Mouse (Mus musculus): Measurements from ENCODE around the gene Zc3h14. TPM values are rescaled to one million over a fixed set of nuclear protein-coding genes. Genes with fewer than 3 reads are reported as not detected.

Zc3h14 gene
- polyA plus RNA-seq, 1 experiment from 2014 or later = 141 TPM

DNA sequence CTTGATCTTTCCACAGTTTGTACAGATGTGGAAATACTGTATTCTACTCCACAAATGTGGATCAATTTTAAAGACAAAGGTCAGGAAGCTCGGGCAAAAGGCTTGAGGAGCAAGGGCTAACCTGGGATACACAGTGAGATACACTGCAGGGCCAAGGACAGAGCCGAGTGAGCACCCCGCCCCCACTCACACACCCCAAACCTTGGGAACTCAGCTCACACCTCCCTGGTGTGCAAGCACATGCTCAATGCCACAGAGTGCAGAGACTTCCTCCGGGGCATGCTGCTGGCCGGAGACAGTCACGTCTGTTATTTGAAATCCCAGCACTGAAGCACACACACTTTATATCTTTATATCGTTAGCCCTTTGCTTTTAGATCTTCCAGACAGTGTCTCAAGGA lies 20.7 kb upstream of the Zc3h14 start:
- H3K4me1 ChIP-seq = no peaks in the 10 kb centered on the region
- H3K27me3 ChIP-seq (ENCODE audit: low read depth, poor library complexity, severe bottlenecking) = no peaks in the 10 kb centered on the region
- no peaks in the 10 kb centered on the region for H3K9me3 ChIP-seq (replicated peaks)
- H3K4me3 ChIP-seq = no peak overlapping the region
- H3K36me3 ChIP-seq = 0 out of 2 replicates have a peak, but pooled peaks cover 6% of the 10 kb centered on the region
- no peak overlapping the region for H3K27ac ChIP-seq
- no peak for DNase-seq (ENCODE audit: low spot score)
- 89% methylated on average over 7 of the region's 7 CpGs for WGBS

DNA sequence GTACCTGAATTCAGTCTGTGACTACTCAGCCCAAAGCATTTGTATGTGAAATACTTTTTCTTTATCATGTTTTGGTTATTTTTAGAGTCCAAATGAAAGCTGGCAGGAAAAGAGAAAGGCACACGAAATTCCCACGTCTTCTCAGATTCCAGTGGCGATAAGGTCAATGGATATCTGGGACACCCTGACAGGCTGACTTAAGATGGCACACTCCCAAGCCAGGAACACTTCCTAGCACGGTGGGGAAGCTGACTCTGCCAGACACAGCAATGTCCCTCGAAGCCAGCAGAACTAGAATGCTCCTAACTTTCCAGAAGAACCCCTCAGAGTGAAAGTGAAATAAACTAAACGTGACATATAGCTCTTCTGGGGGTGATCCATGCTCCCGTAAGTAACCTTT lies 19.6 kb upstream of the Zc3h14 start:
- WGBS = 86% methylated on average over 7 of the region's 7 CpGs
- Histone ChIP-seq H3K36me3 (0 out of 2 replicates have a peak, but pooled peaks cover 6% of the 10 kb centered on the region), H3K27me3 (ENCODE audit: low read depth, poor library complexity, severe bottlenecking) (no peaks in the 10 kb centered on the region), H3K4me3 (no peak overlapping the region), H3K27ac (no peak overlapping the region), H3K4me1 (no peaks in the 10 kb centered on the region), H3K9me3 (replicated peaks) (no peaks in the 10 kb centered on the region)
- DNase-seq (ENCODE audit: low spot score) = no peak

DNA sequence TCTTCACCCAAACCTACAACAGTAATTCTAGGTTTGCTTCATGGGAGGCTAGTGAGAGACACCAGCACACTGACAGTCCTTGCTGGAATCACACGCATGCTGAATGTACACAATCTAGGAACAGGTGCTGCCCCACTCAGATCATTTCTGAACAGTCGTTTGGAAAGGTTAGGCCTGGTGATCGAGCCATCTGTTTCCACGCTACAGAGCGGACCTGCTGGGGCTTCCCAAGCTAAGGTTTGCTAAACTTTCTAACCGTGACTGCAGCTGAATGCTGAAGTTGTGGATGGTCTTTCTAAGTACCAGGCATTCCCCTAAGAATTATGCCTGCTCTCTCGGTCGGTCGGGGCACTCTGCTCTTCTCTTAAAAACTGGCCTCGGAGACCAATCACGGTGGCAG lies 16.1 kb upstream of the Zc3h14 start:
- Histone ChIP-seq H3K36me3 (0 out of 2 replicates have a peak, but pooled peaks cover 6% of the 10 kb centered on the region), H3K9me3 (replicated peaks) (no peaks in the 10 kb centered on the region), H3K27me3 (ENCODE audit: low read depth, poor library complexity, severe bottlenecking) (no peaks in the 10 kb centered on the region), H3K4me1 (peaks cover 17% of the 10 kb centered on the region), H3K4me3 (no peak overlapping the region), H3K27ac (no peak overlapping the region)
- DNase-seq (ENCODE audit: low spot score) = no peak
- WGBS = 86% methylated on average over 11 of the region's 11 CpGs

DNA sequence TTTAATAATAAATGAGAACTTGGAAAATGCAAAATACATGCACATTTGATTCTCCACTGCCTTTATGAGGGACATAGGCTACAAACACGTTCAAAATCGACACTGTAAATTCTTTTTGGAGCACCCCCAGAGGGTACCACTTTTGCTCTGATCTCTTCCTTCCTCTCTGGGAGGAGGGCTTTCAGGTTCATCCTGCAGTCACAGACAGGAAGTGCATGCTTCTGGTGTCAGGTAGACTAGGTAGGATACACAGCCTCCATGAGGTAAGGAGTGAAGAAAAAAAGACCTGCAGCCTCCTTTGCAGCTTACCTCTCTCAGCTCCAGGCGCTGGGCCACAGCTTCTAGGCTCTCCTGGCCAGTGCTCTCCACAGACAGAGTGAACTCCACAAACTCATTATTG lies 13.6 kb upstream of the Zc3h14 start:
- Histone ChIP-seq H3K4me3 (peak overlapping the region; percentile 69), H3K36me3 (0 out of 2 replicates have a peak, but pooled peaks cover 6% of the 10 kb centered on the region), H3K27me3 (ENCODE audit: low read depth, poor library complexity, severe bottlenecking) (peaks cover 15% of the 10 kb centered on the region), H3K27ac (no peak overlapping the region), H3K9me3 (replicated peaks) (no peaks in the 10 kb centered on the region), H3K4me1 (peaks cover 26% of the 10 kb centered on the region)
- WGBS = 64% methylated on average over 3 of the region's 3 CpGs
- no peak for DNase-seq (ENCODE audit: low spot score)

DNA sequence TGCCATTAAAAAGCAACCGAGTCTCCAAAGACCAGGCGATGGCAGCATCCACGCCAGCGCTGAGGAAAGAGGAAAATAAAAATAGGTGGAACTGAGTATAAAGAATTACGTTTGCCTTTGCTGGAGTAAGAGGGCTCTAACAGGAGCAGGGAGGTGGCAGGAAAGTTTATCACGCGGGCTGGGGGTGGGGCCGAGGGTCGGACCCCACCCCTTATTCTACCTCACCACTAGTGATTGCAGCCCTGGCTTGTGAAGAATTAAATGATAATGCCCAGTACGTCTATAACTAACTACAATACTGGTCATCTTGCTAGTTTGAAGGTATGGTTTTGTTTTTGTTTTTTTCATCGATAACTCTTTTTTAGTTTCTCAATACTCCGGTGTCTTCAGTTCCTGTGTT lies 13.0 kb upstream of the Zc3h14 start:
- peak overlapping the region; percentile 81; the same call in 1 of the 2 replicates for H3K27ac ChIP-seq
- 13% methylated on average over 12 of the region's 12 CpGs for WGBS
- peak overlapping the region; percentile 69 for H3K4me3 ChIP-seq
- H3K9me3 ChIP-seq (replicated peaks) = no peaks in the 10 kb centered on the region
- H3K27me3 ChIP-seq (ENCODE audit: low read depth, poor library complexity, severe bottlenecking) = peaks cover 21% of the 10 kb centered on the region
- H3K36me3 ChIP-seq = 0 out of 2 replicates have a peak, but pooled peaks cover 5% of the 10 kb centered on the region
- DNase-seq (ENCODE audit: low spot score) = no peak
- H3K4me1 ChIP-seq = peaks cover 28% of the 10 kb centered on the region

DNA sequence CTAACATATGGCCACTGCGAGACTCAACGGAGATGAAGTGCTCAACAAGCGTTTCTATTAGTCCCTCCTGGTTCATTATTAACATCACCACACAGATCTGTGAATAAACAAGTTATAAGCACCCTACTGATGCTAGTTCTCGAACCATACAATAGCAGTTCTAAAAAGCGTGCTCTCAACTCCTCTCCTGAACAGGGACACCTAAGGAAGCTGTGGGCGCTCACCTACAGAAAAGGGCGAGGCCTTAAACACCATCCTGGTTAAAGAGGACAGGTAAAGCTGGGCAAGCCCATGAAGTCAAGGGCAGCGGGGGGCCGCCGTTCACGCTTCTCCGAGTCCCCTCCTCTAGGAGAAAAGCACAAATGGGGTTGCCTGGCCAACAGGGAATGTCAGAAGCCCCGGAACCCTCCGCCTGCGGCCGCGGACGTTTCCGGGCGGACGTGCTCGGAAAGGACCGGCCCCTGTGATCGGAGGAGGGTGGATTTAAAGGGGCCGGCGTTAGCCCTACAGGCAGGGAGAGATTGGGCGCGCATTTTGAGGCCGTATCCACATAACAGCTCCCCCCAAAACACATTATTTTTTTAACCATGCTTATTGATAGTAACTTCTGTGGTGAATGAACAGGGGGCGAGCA lies 12.4 kb upstream of the Zc3h14 start:
- Histone ChIP-seq H3K27me3 (ENCODE audit: low read depth, poor library complexity, severe bottlenecking) (peaks cover 27% of the 10 kb centered on the region), H3K9me3 (replicated peaks) (no peaks in the 10 kb centered on the region), H3K36me3 (0 out of 2 replicates have a peak, but pooled peaks cover 3% of the 10 kb centered on the region), H3K4me3 (peak overlapping the region; percentile 69), H3K27ac (peak overlapping the region; percentile 81), H3K4me1 (peaks cover 28% of the 10 kb centered on the region)
- peak; percentile 91 for DNase-seq (ENCODE audit: low spot score)
- WGBS = under 1% methylated on average over 30 of the region's 30 CpGs

DNA sequence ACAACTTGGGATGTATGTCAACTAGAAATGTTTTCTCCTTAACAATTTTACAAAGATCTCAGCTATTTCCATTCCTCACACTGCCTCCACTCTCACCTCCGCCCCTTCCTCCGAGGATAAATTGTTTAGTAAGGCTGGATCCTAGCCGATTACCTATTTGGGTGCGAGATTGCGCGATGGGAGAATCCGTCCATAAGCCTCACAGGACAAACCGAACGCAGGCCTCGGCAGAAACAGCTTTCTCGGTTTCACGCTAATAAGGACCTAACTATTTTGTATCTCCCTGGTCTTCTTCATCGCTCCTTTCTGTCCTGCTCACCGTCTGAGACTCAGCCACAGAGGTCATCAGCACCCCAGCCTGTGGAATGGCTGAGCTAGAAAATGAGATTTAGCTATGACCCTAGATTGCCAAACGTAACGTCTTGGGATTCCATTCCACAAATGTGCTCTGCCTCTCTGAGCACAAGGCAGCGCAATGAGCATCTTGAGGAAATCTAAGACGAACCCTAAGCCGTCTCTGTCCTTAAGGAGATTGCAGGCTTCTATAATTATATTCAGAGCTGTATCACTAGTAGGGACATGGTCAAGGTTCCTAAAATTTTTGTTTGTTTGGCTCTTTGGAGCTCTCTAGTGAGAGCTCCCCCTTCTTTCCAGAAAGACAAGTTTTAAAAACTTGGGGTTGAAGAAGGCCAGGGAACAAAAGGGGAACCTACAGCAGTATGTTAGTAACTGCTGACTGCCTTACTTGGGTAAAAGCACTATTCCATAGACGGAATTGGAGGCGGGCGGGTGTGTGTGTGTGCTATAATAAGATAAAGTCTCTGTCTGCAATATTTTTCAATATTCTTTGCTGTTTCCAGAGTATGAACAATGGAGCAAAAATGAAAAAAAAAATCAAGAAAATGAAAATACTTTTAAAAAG lies 11.6 kb upstream of the Zc3h14 start:
- 12% methylated on average over 22 of the region's 22 CpGs for WGBS
- peak overlapping the region; percentile 69 for H3K4me3 ChIP-seq
- H3K27me3 ChIP-seq (ENCODE audit: low read depth, poor library complexity, severe bottlenecking) = peaks cover 35% of the 10 kb centered on the region
- peaks cover 28% of the 10 kb centered on the region for H3K4me1 ChIP-seq
- 0 out of 2 replicates have a peak, but pooled peaks cover 3% of the 10 kb centered on the region for H3K36me3 ChIP-seq
- no peaks in the 10 kb centered on the region for H3K9me3 ChIP-seq (replicated peaks)
- peak; percentile 50 for DNase-seq (ENCODE audit: low spot score)
- peak overlapping the region; percentile 81 for H3K27ac ChIP-seq

DNA sequence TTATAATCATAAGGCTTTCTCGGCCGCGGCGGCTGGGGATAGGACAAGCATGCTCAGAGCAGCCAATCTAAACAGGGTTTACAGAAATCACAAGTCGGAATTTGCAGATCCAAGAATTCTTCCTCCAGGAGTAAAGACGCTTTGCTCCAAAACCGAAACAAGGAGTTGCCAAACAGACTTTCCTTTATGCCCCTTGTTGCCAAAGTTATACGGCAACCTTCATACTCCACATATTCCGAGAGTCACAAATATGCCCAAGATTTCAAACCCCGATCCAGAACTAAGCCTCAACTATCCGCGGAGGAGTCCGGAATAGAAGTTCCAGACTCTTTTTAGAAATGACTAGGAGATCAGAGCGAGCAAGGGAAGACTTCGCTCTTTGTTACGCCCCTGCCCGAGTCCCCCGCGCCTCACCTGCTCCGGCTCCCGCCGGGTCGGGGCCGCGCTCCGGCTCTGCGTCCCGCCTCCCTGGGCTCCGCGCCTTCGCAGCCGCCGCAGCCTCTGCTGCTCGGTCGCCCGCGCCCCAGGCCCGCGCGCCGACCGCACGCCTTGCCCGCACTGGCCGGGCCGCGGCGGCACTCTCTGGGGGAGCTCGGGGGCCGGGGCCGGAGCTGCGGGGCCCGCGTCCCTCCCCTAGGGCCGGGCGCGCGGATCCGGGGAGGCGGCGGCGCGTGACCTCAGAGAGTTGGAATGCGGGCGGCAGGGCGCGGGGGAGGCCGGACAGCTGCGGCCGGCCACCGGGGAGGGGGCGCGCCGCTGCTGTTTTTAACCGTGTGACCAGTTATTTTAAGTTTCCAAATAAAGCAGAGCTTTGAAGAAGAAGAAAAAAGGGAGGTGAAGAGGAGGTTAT lies 9.6 kb upstream of the Zc3h14 start, which contains the start of gene Ptpn21:
Gene Ptpn21 (minus strand): TSS at position 455 of the 850 bp plus-strand sequence.
- WGBS = under 1% methylated on average over 75 of the region's 75 CpGs
- H3K4me3 ChIP-seq = peak within 1 kb of the TSS; percentile 86
- peaks cover 36% of the 10 kb centered on the region for H3K27me3 ChIP-seq (ENCODE audit: low read depth, poor library complexity, severe bottlenecking)
- no peaks in the 10 kb centered on the region for H3K9me3 ChIP-seq (replicated peaks)
- H3K4me1 ChIP-seq = peaks cover 28% of the 10 kb centered on the region
- no peaks in the 10 kb centered on the region for H3K36me3 ChIP-seq
- peak; percentile 74 for DNase-seq (ENCODE audit: low spot score)
- H3K27ac ChIP-seq = peak within 1 kb of the TSS; percentile 92

DNA sequence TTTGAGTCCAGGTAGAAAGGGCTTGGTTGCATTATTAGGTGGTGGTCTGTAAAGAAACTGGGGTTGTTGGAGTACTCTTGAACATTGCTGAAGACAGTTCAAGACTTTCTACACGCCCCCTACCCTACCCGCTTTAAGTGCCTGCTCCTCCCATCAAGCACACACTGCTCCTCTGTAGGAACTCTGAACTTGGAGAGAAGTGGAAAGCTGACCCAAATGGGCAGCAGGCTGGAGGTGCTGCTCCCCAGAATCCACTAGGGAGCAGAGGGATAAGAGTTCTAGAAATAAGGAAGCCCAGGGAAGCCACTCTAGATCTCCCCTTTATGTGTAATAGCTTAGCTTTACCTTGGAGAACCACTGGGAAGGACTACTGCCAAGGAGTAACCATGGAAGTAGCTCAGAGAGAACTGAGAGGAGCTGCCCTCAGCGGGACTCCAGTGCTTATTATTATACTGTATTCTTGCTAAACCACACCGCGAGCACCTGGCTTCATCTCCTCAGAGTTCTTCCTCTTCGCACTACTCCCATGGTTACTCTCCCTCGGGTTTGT lies 8.9 kb upstream of the Zc3h14 start:
- DNase-seq (ENCODE audit: low spot score) = peak; percentile 57
- no peaks in the 10 kb centered on the region for H3K9me3 ChIP-seq (replicated peaks)
- H3K27ac ChIP-seq = peak overlapping the region; percentile 92
- H3K27me3 ChIP-seq (ENCODE audit: low read depth, poor library complexity, severe bottlenecking) = peaks cover 36% of the 10 kb centered on the region
- no peaks in the 10 kb centered on the region for H3K36me3 ChIP-seq
- H3K4me1 ChIP-seq = peaks cover 28% of the 10 kb centered on the region
- 14% methylated on average over 7 of the region's 7 CpGs for WGBS
- peak overlapping the region; percentile 86 for H3K4me3 ChIP-seq

DNA sequence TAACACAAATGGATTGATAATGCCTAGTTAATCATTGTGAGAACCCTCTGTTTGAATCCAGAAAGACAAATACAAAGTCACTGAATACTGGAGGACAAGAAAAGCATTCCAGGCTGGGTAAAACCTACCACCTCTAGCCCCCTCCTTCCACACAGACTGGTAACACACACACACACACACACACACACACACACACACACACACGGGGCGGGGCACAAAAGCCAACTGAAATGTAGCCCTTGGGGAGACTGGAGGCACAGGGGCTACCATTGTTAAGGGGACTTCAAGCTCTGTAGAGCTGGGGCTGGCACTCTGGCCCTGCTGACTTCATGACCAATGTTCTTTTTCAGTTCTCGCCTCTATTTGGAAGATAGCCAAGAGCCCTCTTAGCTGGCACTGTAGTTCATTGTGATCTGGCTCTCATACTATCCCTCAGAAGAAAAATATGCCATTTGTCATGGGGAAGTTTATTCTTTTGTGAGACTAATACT lies 5.7 kb upstream of the Zc3h14 start:
- Histone ChIP-seq H3K27me3 (ENCODE audit: low read depth, poor library complexity, severe bottlenecking) (peaks cover 32% of the 10 kb centered on the region), H3K36me3 (no peaks in the 10 kb centered on the region), H3K4me3 (no peak overlapping the region), H3K27ac (no peak overlapping the region), H3K4me1 (peaks cover 10% of the 10 kb centered on the region), H3K9me3 (replicated peaks) (no peaks in the 10 kb centered on the region)
- no peak for DNase-seq (ENCODE audit: low spot score)
- 75% methylated on average over 3 of the region's 3 CpGs for WGBS

DNA sequence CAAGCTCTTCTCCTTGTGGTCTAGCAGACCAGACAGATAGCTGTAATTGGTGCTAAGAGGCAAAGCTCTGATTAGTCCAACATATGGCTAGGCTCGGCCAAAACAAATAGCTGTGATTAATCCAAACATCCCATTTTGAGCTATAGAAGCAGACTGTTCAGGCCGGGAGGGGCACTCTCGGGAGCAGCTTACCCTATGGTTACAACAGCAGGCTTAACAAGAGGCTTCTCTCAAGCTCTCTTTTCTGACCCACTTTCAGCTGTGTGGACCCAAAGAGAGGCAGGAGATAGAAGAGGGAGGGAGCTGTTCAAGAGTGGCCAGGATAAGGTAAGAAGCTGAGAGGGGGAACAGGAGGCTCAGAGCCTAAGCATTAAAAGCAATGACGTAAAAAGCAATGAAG lies 1.1 kb upstream of the Zc3h14 start:
- no peak overlapping the region for H3K27ac ChIP-seq
- H3K27me3 ChIP-seq (ENCODE audit: low read depth, poor library complexity, severe bottlenecking) = no peaks in the 10 kb centered on the region
- peaks cover 7% of the 10 kb centered on the region for H3K36me3 ChIP-seq
- no peak for DNase-seq (ENCODE audit: low spot score)
- H3K4me3 ChIP-seq = no peak overlapping the region
- H3K9me3 ChIP-seq (replicated peaks) = no peaks in the 10 kb centered on the region
- WGBS = 63% methylated on average over 4 of the region's 4 CpGs
- H3K4me1 ChIP-seq = peaks cover 10% of the 10 kb centered on the region

DNA sequence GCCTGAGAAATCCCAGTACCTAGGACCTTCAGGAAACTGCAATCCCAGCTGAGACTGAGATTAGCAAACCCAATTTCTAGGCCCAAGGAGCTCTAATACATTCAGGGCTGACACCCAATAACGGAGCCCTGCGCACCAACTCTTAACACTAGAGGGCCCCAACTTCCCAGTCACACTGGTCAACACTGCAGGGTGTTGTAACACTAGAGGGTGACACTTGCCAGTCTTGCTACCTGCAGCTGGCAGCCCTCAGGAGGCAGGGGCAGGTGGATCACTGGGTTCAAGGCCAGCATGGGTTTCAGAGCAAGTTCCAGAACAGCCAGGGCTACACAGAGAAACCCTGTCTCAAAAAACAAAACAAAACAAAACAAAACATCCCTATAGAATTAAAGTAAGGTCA lies 633 bp upstream of the Zc3h14 start:
- Histone ChIP-seq H3K27ac (no peak overlapping the region), H3K9me3 (replicated peaks) (no peaks in the 10 kb centered on the region), H3K4me1 (peaks cover 10% of the 10 kb centered on the region), H3K4me3 (0 out of 2 replicates have a peak overlapping the region, but pooled peaks have one; percentile 92), H3K27me3 (ENCODE audit: low read depth, poor library complexity, severe bottlenecking) (no peaks in the 10 kb centered on the region), H3K36me3 (peaks cover 12% of the 10 kb centered on the region)
- peak; percentile 58 for DNase-seq (ENCODE audit: low spot score)
- WGBS = 16% methylated on average over 2 of the region's 2 CpGs
